Mouse (Mus musculus) midbrain, embryonic 11.5 days (tissue): Measurements from ENCODE around the gene Ankrd61. TPM values are rescaled to one million over a fixed set of nuclear protein-coding genes. Genes with fewer than 3 reads are reported as not detected.

Experiments
- polyA plus RNA-seq: library from polyadenylated mRNA; unstranded; fragments of >200 nt; fragmentation: Nextera tagmentation; extraction: Ambion mirVana; gene quantifications from 2 replicates; pipeline ENCODE4 v1.2.1, GENCODE M21; 2014

Ankrd61 gene
- polyA plus RNA-seq, 1 experiment from 2014 or later = 0.12 TPM

Other genes with a start within 250 kb of the Ankrd61 start
- gene Usp42, start 165.4 kb downstream of the Ankrd61 start, polyA plus RNA-seq = 30.4 and 31.4 TPM in 2 replicates
- 52.8 and 54.5 TPM in 2 replicates for gene Eif2ak1, start 79.9 kb downstream of the Ankrd61 start, polyA plus RNA-seq
- gene Aimp2, start 12.2 kb upstream of the Ankrd61 start, polyA plus RNA-seq = 99.5 and 101 TPM in 2 replicates
- 35.6 and 37.1 TPM in 2 replicates for gene Pms2, start 12.3 kb upstream of the Ankrd61 start, polyA plus RNA-seq
- 1.2 and 1.3 TPM in 2 replicates for gene Gm42421, start 30.5 kb upstream of the Ankrd61 start, polyA plus RNA-seq
- 0.47 and 0.56 TPM in 2 replicates for gene Rsph10b, start 35.4 kb upstream of the Ankrd61 start, polyA plus RNA-seq
- 125 and 131 TPM in 2 replicates for gene Ccz1, start 117.2 kb upstream of the Ankrd61 start, polyA plus RNA-seq
- not detected in 2 replicates for gene Ocm, start 129.0 kb upstream of the Ankrd61 start, polyA plus RNA-seq
- gene Lmtk2, start 202.8 kb upstream of the Ankrd61 start, polyA plus RNA-seq = 4.7 and 4.8 TPM in 2 replicates